Mouse (Mus musculus) neural tube, embryonic 14.5 days (tissue): ENCODE results near the gene Anxa8. TPM values are rescaled to one million over a fixed set of nuclear protein-coding genes. Genes with fewer than 3 reads are reported as not detected.

Experiments
- ATAC-seq: fragments of 200-750 bp; cut with Nextera tagmentation; 2 replicates; pipeline ENCODE4 v1.8.0; 2017; ENCODE audit warnings: low read depth, mild to moderate bottlenecking, moderate TSS enrichment, moderate library complexity
- H3K27ac ChIP-seq: fragments of 300-500 bp; sonication (generic); 2 replicates; pipeline ENCODE4 v1.5.1; 2014; ENCODE audit warnings: low read depth, mild to moderate bottlenecking, control low read depth, low read length, moderate library complexity, mixed read lengths
- H3K27me3 ChIP-seq: fragments of 300-500 bp; sonication (generic); 2 replicates; pipeline ENCODE4 v1.6.1; 2014; ENCODE audit warnings: low read length; ENCODE audit not compliant: control insufficient read depth, insufficient read depth
- H3K36me3 ChIP-seq: fragments of 300-500 bp; sonication (generic); 2 replicates; pipeline ENCODE4 v1.6.1; 2014; ENCODE audit warnings: low read length, mixed read lengths; ENCODE audit not compliant: control insufficient read depth, insufficient read depth
- H3K4me1 ChIP-seq: fragments of 300-500 bp; sonication (generic); 2 replicates; pipeline ENCODE4 v1.6.1; 2014; ENCODE audit warnings: low read length; ENCODE audit not compliant: control insufficient read depth, insufficient read depth
- H3K4me2 ChIP-seq: fragments of 300-500 bp; sonication (generic); 2 replicates; pipeline ENCODE4 v1.6.1; 2014; ENCODE audit warnings: mild to moderate bottlenecking, low read depth, low read length, control low read depth
- H3K4me3 ChIP-seq: fragments of 300-500 bp; sonication (generic); 2 replicates; pipeline ENCODE4 v1.5.1; 2014; ENCODE audit warnings: low read depth, low read length, control low read depth, mixed read lengths
- H3K9ac ChIP-seq: fragments of 300-500 bp; sonication (generic); replicated peaks from 2 replicates; pipeline ENCODE4 v1.6.1; 2014; ENCODE audit warnings: low read depth, mild to moderate bottlenecking, control low read depth, low read length, mixed read lengths
- H3K9me3 ChIP-seq: fragments of 300-500 bp; sonication (generic); 2 replicates; pipeline ENCODE4 v1.6.1; 2016; ENCODE audit warnings: low read length; ENCODE audit not compliant: control insufficient read depth
- WGBS: fragments of 180-500 bp; shearing (Covaris S2); extraction: QIAGEN DNeasy Blood & Tissue Kit; methylation state at CpG from one replicate; pipeline ENCODE4 v1.1.7; 2014; 5-methylcytosine and 5-hydroxymethylcytosine counted together
- polyA plus RNA-seq: library from polyadenylated mRNA; unstranded; fragments of >200 nt; fragmentation: Nextera tagmentation; extraction: Ambion mirVana; gene quantifications from 2 replicates; pipeline ENCODE4 v1.2.1, GENCODE M21; 2014

Gene Anxa8
- not detected in 2 replicates for polyA plus RNA-seq

DNA sequence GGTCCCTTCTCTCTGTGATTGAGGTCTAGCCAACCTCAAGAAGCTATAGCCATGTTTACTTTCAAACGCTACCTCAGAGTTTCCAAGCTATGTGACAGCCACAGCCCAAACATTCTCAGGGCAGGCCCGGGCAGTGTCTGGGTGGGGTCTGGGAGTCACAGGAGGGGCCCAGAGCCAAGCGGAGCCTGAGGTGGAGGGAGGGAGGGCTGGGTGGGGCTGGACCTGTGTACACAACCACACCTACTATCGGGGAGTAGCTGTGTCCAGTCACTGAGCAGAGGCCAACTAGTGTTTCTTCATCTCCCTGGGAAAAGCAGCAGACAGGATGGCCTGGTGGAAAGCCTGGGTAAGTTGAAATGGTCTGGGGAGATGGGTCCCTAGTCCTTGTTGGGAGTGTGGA lies at the start of gene Anxa8:
Anxa8 (plus strand) TSS at position 251 of the 400 bp plus-strand sequence.
- Histone ChIP-seq H3K4me3 (no peak within 1 kb of the TSS), H3K36me3 (no peaks in the 10 kb centered on the region), H3K27me3 (no peaks in the 10 kb centered on the region), H3K4me1 (no peaks in the 10 kb centered on the region), H3K4me2 (no peak within 1 kb of the TSS), H3K9me3 (no peaks in the 10 kb centered on the region), H3K9ac (no peak within 1 kb of the TSS), H3K27ac (no peak within 1 kb of the TSS)
- ATAC-seq, result no peak
- 81% methylated on average over 4 of the region's 4 CpGs for WGBS

DNA sequence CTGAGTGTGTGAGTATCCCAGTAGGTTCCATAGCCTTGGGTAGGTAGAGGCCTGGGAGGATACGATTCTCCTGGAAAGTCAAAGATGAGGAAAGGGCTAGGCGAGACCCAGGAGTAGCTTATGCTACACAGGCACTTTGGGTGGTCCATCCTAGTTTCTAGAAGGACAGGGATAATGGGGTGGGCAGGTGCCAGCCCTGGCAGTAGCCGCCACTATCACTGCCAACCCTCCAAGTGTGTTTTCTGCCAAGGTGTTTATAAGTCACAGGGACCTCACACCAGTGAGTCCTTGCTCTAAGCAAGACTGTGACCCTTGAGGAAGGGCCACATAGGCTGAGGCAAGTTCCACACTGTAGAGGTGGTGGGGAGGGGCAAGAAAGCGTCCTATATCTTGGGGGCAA lies 44.5 kb upstream of the Anxa8 start:
- no peaks in the 10 kb centered on the region for H3K9me3 ChIP-seq
- H3K27ac ChIP-seq, result no peak overlapping the region
- no peak for ATAC-seq
- no peak overlapping the region for H3K9ac ChIP-seq
- WGBS, result 89% methylated on average over 4 of the region's 4 CpGs
- H3K4me1 ChIP-seq, result no peaks in the 10 kb centered on the region
- no peaks in the 10 kb centered on the region for H3K36me3 ChIP-seq
- H3K4me3 ChIP-seq, result no peak overlapping the region
- no peaks in the 10 kb centered on the region for H3K27me3 ChIP-seq
- H3K4me2 ChIP-seq, result no peak overlapping the region

- no peak overlapping the region for H3K4me3 ChIP-seq
- H3K36me3 ChIP-seq, result no peaks in the 10 kb centered on the region
- no peak for ATAC-seq
- no peak overlapping the region for H3K4me2 ChIP-seq
- H3K9me3 ChIP-seq, result no peaks in the 10 kb centered on the region
- H3K27ac ChIP-seq, result no peak overlapping the region
- no peak overlapping the region for H3K9ac ChIP-seq
- H3K4me1 ChIP-seq, result no peaks in the 10 kb centered on the region
- H3K27me3 ChIP-seq, result no peaks in the 10 kb centered on the region
- WGBS, result 84% methylated on average over 3 of the region's 3 CpGs
Measured at GRCm38 (mm10) chr14:34043341-34043740, 42.4 kb upstream of the Anxa8 start.

GRCm38 (mm10) chr14:34050101-34050779 lies 35.5 kb upstream of the Anxa8 start:
- Histone ChIP-seq H3K4me1 (no peaks in the 10 kb centered on the region), H3K36me3 (no peaks in the 10 kb centered on the region), H3K4me2 (no peak overlapping the region), H3K27ac (no peak overlapping the region), H3K27me3 (no peaks in the 10 kb centered on the region), H3K4me3 (no peak overlapping the region), H3K9ac (no peak overlapping the region), H3K9me3 (no peaks in the 10 kb centered on the region)
- no peak for ATAC-seq
- WGBS, result 74% methylated on average over 5 of the region's 5 CpGs

DNA sequence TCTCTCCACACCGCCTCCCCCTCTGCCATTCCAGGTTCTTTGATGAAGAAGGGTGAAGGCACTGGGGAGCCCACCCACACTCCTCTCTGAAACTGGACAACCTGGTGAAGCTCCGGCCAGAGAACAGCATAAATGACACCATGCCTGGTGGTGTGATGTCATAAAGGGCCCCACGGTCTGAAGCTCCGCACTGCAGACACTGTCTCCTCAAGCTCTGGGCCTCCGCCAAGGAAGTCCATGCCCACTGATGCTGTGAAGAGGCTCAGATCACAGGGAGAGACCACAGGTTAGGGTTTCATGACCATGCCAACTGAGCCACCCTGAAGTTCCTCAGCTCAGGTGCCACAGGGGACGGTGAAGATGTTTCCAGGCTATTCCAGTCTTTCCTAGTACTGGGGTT lies 33.3 kb upstream of the Anxa8 start, which contains the start of gene Antxrl:
Antxrl (plus strand) TSS at position 192 of the 400 bp plus-strand sequence.
- Histone ChIP-seq H3K9me3 (no peaks in the 10 kb centered on the region), H3K4me2 (no peak within 1 kb of the TSS), H3K4me3 (no peak within 1 kb of the TSS), H3K4me1 (no peaks in the 10 kb centered on the region), H3K36me3 (no peaks in the 10 kb centered on the region), H3K9ac (no peak within 1 kb of the TSS), H3K27ac (no peak within 1 kb of the TSS), H3K27me3 (no peaks in the 10 kb centered on the region)
- no peak for ATAC-seq
- 85% methylated on average over 6 of the region's 6 CpGs for WGBS

GRCm38 (mm10) chr14:34071665-34072064 lies 14.1 kb upstream of the Anxa8 start:
- WGBS, result 78% methylated on average over 6 of the region's 6 CpGs
- no peaks in the 10 kb centered on the region for H3K27me3 ChIP-seq
- no peak overlapping the region for H3K9ac ChIP-seq
- H3K9me3 ChIP-seq, result no peaks in the 10 kb centered on the region
- no peak overlapping the region for H3K4me2 ChIP-seq
- H3K27ac ChIP-seq, result no peak overlapping the region
- no peaks in the 10 kb centered on the region for H3K36me3 ChIP-seq
- no peak overlapping the region for H3K4me3 ChIP-seq
- H3K4me1 ChIP-seq, result no peaks in the 10 kb centered on the region
- no peak for ATAC-seq

GRCm38 (mm10) chr14:34075346-34075745 lies 10.4 kb upstream of the Anxa8 start:
- ATAC-seq, result no peak
- Histone ChIP-seq H3K4me1 (no peaks in the 10 kb centered on the region), H3K9ac (no peak overlapping the region), H3K27ac (no peak overlapping the region), H3K27me3 (no peaks in the 10 kb centered on the region), H3K4me2 (no peak overlapping the region), H3K36me3 (no peaks in the 10 kb centered on the region), H3K4me3 (no peak overlapping the region), H3K9me3 (no peaks in the 10 kb centered on the region)
- WGBS, result 30% methylated on average over 4 of the region's 4 CpGs

- no peak for ATAC-seq
- no peak overlapping the region for H3K27ac ChIP-seq
- H3K9me3 ChIP-seq, result no peaks in the 10 kb centered on the region
- no peaks in the 10 kb centered on the region for H3K27me3 ChIP-seq
- H3K9ac ChIP-seq, result no peak overlapping the region
- WGBS, result 72% methylated on average over 5 of the region's 5 CpGs
- H3K36me3 ChIP-seq, result no peaks in the 10 kb centered on the region
- no peaks in the 10 kb centered on the region for H3K4me1 ChIP-seq
- no peak overlapping the region for H3K4me2 ChIP-seq
- no peak overlapping the region for H3K4me3 ChIP-seq
Measured at GRCm38 (mm10) chr14:34077222-34077621, 8.6 kb upstream of the Anxa8 start.

- no peak overlapping the region for H3K4me3 ChIP-seq
- no peaks in the 10 kb centered on the region for H3K9me3 ChIP-seq
- 67% methylated on average over 4 of the region's 4 CpGs for WGBS
- no peaks in the 10 kb centered on the region for H3K27me3 ChIP-seq
- no peaks in the 10 kb centered on the region for H3K4me1 ChIP-seq
- H3K27ac ChIP-seq, result no peak overlapping the region
- no peak overlapping the region for H3K4me2 ChIP-seq
- no peak for ATAC-seq
- no peak overlapping the region for H3K9ac ChIP-seq
- no peaks in the 10 kb centered on the region for H3K36me3 ChIP-seq
Measured at GRCm38 (mm10) chr14:34078293-34078692, 7.5 kb upstream of the Anxa8 start.
